Mouse (Mus musculus) ovary, adult 18-20 months (tissue): ENCODE measurements at regions not wholly inside any gene's neighbourhood (a gene's known extent, or its start where the extent isn't known, plus 50 kb on each side); places are given as distances from the start of the nearest gene placed in this dataset.

Experiments
- DNase-seq: peaks from one replicate; pipeline ENCODE4 v3.0.0; 2022; ENCODE audit warnings: low spot score, mixed read lengths

DNA sequence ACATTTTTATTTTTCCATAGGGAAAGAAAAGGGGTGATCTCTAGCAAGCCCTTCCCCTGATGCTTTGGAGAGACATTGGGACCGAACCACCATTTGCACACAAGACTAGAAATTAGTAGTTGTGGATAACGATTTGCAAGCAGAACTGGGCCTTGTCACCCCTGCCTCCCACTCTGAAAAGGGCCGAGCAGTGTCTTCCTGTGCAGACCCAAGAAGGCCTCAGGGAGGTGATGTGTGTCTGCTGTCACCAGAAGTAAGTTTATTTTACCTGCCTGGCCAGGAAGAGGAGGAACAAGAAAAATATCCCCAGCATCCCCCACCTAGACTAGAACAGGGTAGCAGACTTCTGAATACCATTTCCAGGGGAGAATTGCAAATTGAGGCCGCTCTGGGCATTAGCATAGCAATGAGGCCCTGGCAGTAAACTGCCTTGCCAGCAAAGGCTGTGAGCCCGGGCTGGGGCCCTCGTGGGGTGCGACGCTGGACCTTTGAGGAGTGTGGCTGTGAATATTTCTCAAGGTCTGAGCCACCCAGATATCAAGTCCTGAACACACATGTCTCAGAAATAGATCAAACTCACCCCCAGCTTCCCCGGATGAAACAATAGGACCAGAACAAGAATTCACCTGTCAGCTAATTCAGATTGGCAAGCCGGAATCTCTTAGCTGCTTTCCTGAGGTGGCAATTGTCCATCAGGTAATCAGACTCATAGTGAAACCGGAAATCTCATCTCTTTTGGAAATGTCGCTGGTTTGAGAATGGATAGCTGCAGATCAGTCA lies 470.4 kb downstream of the Vrk1 start:
- DNase-seq = no peak

- no peak for DNase-seq
Observed at GRCm38 (mm10) chr12:106501622-106502327, 491.7 kb downstream of the Vrk1 start.

- DNase-seq = no peak
Observed at GRCm38 (mm10) chr12:106504285-106504684, 494.3 kb downstream of the Vrk1 start.

GRCm38 (mm10) chr12:106514057-106514456 lies 504.0 kb downstream of the Vrk1 start:
- DNase-seq = no peak

DNA sequence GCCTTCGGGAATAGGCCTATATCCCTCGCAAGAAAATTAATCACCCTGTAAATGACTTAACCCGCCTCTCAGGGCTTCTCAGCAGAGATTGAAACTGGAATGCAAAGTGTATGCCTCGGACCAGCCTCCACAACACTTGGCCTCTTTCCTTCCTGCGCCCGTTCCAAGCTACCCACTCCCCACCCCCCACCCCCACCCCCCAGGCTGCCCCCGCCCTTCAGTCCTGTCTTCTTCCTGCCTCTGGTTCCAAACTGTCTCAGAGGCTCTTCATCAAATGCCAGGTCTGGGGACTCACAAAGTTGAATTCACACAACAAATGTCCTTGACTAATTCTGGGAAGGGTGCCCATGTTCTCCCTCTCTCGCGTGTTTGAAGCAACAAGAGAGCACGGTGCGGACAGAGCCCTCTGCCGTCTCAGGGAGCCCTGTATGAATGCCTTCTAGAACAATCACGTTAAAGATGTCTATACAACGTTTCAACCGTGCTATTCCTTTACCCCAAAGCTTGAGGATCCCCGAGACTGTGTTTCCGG lies 505.3 kb downstream of the Vrk1 start:
- no peak for DNase-seq

- DNase-seq = no peak
Observed at GRCm38 (mm10) chr12:106519141-106519540, 509.1 kb downstream of the Vrk1 start.

- DNase-seq = no peak
Observed at GRCm38 (mm10) chr12:106524411-106524810, 514.4 kb downstream of the Vrk1 start.

GRCm38 (mm10) chr12:106527116-106527515 lies 517.1 kb downstream of the Vrk1 start:
- DNase-seq = no peak

GRCm38 (mm10) chr12:106527699-106528434 lies 517.8 kb downstream of the Vrk1 start:
- DNase-seq = no peak

- DNase-seq = no peak
Observed at GRCm38 (mm10) chr12:106528521-106528920, 518.5 kb downstream of the Vrk1 start.

- DNase-seq = no peak
Observed at GRCm38 (mm10) chr12:106529175-106529574, 519.1 kb downstream of the Vrk1 start.

GRCm38 (mm10) chr12:106535086-106535485 lies 525.1 kb downstream of the Vrk1 start:
- no peak for DNase-seq

- no peak for DNase-seq
Observed at GRCm38 (mm10) chr12:106535628-106536288, 525.7 kb downstream of the Vrk1 start.

- no peak for DNase-seq
Observed at GRCm38 (mm10) chr12:106536289-106536636, 526.2 kb downstream of the Vrk1 start.

GRCm38 (mm10) chr12:106540003-106540402 lies 530.0 kb downstream of the Vrk1 start:
- DNase-seq = no peak

DNA sequence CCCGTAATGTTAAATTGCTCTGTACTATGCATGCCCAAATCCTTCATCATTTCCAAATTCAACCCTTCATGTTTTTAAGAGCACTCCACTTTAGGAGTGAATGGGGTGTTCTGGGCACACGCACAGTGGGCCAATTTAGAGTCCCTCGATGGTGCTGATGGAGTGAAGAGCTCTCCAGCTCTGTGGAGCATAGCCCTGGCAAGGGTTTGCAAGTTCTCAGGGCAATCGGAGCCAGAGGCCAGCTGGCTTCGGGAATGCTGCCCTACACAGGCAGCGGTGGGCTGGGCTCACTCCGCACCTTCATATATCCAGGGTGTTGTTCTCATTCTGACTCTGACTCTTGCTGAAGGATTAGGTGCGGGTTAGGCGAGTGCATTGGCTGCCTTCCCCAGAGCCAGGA lies 549.5 kb downstream of the Vrk1 start:
- no peak for DNase-seq

GRCm38 (mm10) chr12:106565263-106565681 lies 555.2 kb downstream of the Vrk1 start:
- no peak for DNase-seq

DNA sequence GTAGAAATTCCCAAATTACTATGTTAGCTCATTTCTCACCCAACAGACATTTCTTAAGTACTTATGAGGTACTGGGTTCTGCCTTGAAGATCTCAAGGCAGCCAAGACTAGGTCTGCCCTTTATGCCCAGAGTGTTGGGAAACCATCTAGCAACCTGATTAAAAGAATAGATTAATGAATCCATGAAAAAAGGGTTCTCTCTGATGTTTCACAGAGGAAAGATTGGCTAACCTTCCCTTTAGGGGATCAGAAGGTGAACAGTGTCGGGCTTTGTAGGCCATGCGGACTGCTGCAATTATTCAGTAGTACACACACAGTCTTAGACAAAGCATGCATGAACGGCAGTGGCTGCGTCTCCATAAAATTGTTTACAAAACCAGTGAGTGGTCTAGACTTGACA lies 556.3 kb downstream of the Vrk1 start:
- DNase-seq = no peak

- no peak for DNase-seq
Observed at GRCm38 (mm10) chr12:106567116-106567515, 557.1 kb downstream of the Vrk1 start.

DNA sequence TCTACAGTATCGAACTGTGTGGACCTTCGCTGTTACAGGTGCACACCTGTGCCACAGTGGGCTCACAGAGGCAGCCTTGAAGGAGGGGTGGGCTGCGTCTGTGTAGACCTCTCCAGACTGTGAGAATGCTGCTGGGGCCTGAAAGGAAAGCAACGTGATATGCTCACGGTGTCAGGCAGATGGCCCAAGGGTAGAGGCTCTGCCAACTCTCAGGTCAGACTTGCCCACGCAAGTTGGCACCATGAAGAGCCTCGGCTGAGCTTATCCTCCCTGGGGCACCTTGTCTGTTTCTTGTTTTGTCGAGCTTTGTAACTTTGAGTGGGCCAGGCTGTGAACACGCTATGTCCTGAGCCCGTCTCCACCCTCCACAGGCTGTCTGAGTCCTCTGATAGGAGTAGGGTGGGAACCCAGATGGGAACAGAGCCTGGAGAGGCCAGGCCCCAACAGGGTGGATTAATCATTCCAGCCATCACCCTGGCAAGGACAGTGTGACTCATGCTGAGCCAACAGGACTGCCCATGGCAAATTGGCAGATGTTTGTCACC lies 558.6 kb downstream of the Vrk1 start:
- no peak for DNase-seq

GRCm38 (mm10) chr12:106572956-106573355 lies 562.9 kb downstream of the Vrk1 start:
- no peak for DNase-seq

- DNase-seq = no peak
Observed at GRCm38 (mm10) chr12:106582760-106583159, 572.7 kb downstream of the Vrk1 start.
